Mouse (Mus musculus) monocyte, adult 5-6 weeks (primary cell): ENCODE measurements around the gene Samt1. TPM values are rescaled to one million over a fixed set of nuclear protein-coding genes. Genes with fewer than 3 reads are reported as not detected.
"Not testable (repeated sequence)": the region's sequence is repeated elsewhere in the genome, so short reads cannot be mapped to it uniquely, and the experiment has no call there.

Experiments used
- ATAC-seq: fragments of 153-309, 156-312 bp; replicated peaks from 2 replicates; pipeline ENCODE4 v1.8.0; 2017; ENCODE audit warnings: mild to moderate bottlenecking; ENCODE audit not compliant: low TSS enrichment, insufficient number of reproducible peaks, severe bottlenecking, poor library complexity, low FRiP score
- total RNA-seq: library from RNA; stranded (forward); fragments of 200-1000, 200-491, 200-594 nt; gene quantifications from 3 replicates; pipeline ENCODE4 v1.2.3, GENCODE M21; 2017

The Samt1 gene
- not detected in 3 replicates for total RNA-seq

DNA sequence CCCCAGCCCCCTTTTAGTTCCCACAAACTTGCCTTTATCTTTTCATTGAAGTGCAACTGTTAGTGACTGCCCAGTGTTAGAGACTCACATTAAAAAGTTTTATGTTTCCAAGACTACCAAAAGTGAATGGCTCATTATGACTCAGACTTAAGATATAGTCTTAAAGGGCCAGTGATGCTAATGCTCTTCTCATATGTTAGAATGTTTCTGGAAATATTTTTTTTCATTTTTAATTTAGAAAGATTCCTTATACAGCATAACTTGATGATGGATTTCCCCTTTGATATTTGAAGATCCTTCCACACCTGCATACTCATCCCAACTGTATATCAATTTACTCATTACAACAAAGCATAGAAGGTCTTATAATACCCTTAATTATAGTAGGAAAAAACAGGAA lies at the start of gene Samt1:
Samt1 (minus strand) TSS at position 101 of the 400 bp plus-strand sequence.
- ATAC-seq = not testable (repeated sequence)

DNA sequence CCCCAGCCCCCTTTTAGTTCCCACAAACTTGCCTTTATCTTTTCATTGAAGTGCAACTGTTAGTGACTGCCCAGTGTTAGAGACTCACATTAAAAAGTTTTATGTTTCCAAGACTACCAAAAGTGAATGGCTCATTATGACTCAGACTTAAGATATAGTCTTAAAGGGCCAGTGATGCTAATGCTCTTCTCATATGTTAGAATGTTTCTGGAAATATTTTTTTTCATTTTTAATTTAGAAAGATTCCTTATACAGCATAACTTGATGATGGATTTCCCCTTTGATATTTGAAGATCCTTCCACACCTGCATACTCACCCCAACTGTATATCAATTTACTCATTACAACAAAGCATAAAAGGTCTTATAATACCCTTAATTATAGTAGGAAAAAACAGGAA lies 42.5 kb upstream of the Samt1 start, which contains the start of gene Gm10057:
Gm10057 (minus strand) TSS at position 101 of the 400 bp plus-strand sequence.
- not testable (repeated sequence) for ATAC-seq

DNA sequence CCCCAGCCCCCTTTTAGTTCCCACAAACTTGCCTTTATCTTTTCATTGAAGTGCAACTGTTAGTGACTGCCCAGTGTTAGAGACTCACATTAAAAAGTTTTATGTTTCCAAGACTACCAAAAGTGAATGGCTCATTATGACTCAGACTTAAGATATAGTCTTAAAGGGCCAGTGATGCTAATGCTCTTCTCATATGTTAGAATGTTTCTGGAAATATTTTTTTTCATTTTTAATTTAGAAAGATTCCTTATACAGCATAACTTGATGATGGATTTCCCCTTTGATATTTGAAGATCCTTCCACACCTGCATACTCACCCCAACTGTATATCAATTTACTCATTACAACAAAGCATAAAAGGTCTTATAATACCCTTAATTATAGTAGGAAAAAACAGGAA lies 21.3 kb upstream of the Samt1 start, which contains the start of gene 4921511M17Rik:
4921511M17Rik (minus strand) TSS at position 101 of the 400 bp plus-strand sequence.
- not testable (repeated sequence) for ATAC-seq

DNA sequence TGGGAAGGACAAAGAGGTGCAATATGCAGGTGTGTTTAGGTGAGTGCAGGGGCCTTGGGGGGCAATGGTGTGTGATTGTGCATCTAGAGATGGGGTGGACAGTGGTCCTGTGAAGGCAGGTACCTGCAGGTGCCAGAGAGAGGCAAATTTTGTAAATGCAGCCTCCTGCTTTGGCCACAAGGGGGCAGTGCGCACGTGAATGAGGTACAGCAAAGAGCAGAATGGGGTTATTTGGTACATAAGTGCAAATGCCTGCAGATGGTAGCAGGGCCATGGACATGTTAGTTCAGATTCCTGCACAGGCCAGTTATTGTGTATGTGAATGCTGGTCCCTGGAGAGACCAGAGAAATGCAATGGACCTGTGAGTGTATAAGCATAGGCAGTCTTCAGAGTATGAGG lies 35.5 kb downstream of the Samt1 start:
- ATAC-seq = not testable (repeated sequence)

DNA sequence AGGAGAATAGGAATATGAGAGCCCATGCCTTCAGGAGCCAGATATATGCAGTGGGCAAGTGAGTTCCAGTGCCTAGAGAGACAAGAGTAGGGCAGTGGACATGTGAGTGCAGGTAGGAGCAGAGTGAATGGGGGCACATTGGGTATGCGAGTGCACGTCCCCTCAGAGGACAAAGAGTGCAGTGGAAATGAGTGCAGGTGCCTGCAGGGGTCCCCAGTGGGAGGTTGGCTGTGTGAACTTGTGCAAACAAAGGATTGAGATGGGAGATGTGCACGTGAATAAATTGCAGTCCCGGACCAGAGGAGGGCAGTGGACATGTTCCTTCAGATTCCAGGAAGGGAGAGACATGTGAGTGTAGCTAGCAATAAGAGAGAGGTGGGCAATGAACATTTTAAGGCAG lies 36.0 kb downstream of the Samt1 start:
- not testable (repeated sequence) for ATAC-seq

DNA sequence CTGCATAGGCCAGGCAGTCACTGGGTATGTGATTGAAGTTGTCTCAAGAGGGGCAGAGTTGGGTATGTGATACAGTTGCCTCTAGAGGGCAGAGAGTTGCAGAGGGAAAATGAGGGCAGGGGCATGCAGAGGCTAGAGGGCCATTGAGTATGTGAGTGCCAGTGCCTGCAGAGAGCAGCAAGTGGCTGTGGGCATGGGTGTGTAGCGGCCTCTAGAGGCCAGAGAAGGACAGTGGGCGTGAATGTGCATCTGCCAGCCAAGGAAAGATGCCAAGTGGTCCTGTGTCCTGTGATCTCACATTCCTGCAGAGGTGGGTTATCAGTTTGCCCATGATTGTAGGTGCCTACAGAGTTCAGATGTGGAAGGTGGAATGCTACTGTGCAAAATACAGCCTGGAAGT lies 38.0 kb downstream of the Samt1 start:
- no peak for ATAC-seq

DNA sequence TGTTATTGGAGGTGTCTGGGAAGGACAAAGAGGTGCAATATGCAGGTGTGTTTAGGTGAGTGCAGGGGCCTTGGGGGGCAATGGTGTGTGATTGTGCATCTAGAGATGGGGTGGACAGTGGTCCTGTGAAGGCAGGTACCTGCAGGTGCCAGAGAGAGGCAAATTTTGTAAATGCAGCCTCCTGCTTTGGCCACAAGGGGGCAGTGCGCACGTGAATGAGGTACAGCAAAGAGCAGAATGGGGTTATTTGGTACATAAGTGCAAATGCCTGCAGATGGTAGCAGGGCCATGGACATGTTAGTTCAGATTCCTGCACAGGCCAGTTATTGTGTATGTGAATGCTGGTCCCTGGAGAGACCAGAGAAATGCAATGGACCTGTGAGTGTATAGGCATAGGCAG lies 59.6 kb downstream of the Samt1 start:
- ATAC-seq = not testable (repeated sequence)

Other genes starting within 250 kb of the Samt1 start
- 0.53 to 10.9 TPM in 2 of 3 replicates, not detected in the other for gene Spin2c, start 180.4 kb downstream of the Samt1 start, total RNA-seq
- gene 4921511M17Rik, start 21.2 kb upstream of the Samt1 start, total RNA-seq = not detected in 3 replicates
- gene Gm10057, start 42.4 kb upstream of the Samt1 start, total RNA-seq = not detected in 3 replicates
- gene Gm15140, start 108.0 kb upstream of the Samt1 start, total RNA-seq = not detected in 3 replicates